In genomic region chr15:84532211-84532610, GRCm38 (mm10) we compare ENCODE assay signal across 17 mouse cellular contexts. TPM values are rescaled to one million over a fixed set of nuclear protein-coding genes. Genes with fewer than 3 reads are reported as not detected.
A peak's percentile ranks its signal among the peaks of the same experiment; 100 is the strongest.
DNase-seq lines count a peak whose midpoint lies in the region; ATAC-seq lines count a peak whose summit lies in the region.
"Had no signal": no experiment of that assay in that cellular context is flagged by ENCODE, and none has a peak within 500 bp of the region (broad histone marks: within the 10 kb centered on the region; RNA-seq: fewer than 3 reads in every experiment).

No protein-coding gene starts in this region.

- peaks cover 13% of the 10 kb centered on the region; the same call in 1 of the 2 replicates for H3K9me3 ChIP-seq in hindbrain, embryonic 10.5 days
- H3K9me3 ChIP-seq in hindbrain, embryonic 16.5 days (ENCODE audit: control insufficient read depth, low read length): no peaks in the 10 kb centered on the region
- 0 out of 2 replicates have a peak, but pooled peaks cover 3% of the 10 kb centered on the region for H3K9me3 ChIP-seq in forebrain, embryonic 16.5 days (ENCODE audit: control insufficient read depth, low read length)
- H3K9me3 ChIP-seq: embryonic facial prominence, embryonic 12.5 days had no signal

- H3K4me3 ChIP-seq in hindbrain, embryonic 10.5 days: no peak overlapping the region
- no peak overlapping the region for H3K4me3 ChIP-seq in hindbrain, embryonic 16.5 days (ENCODE audit: low read length)
- no peak overlapping the region for H3K4me3 ChIP-seq in forebrain, embryonic 16.5 days (replicated peaks; ENCODE audit: low read length)
- H3K4me3 ChIP-seq: embryonic facial prominence, embryonic 12.5 days; heart, embryonic 13.5 days; myocyte had no signal

- no peaks in the 10 kb centered on the region; the same call in 1 of the 2 replicates for H3K27me3 ChIP-seq in hindbrain, embryonic 10.5 days (ENCODE audit: insufficient read depth, poor library complexity, severe bottlenecking)
- no peaks in the 10 kb centered on the region for H3K27me3 ChIP-seq in hindbrain, embryonic 16.5 days (replicated peaks; ENCODE audit: control insufficient read depth, insufficient read depth, low read length)
- no peaks in the 10 kb centered on the region for H3K27me3 ChIP-seq in forebrain, embryonic 16.5 days (replicated peaks; ENCODE audit: control insufficient read depth, insufficient read depth, low read length)
- H3K27me3 ChIP-seq: embryonic facial prominence, embryonic 12.5 days had no signal

- H3K9ac ChIP-seq in hindbrain, embryonic 16.5 days (ENCODE audit: low read depth, low read length): no peak overlapping the region
- H3K9ac ChIP-seq in forebrain, embryonic 16.5 days (replicated peaks; ENCODE audit: low read depth, low read length): no peak overlapping the region
- H3K9ac ChIP-seq: embryonic facial prominence, embryonic 12.5 days; heart, embryonic 13.5 days had no signal

- no peaks in the 10 kb centered on the region for H3K36me3 ChIP-seq in hindbrain, embryonic 10.5 days
- no peaks in the 10 kb centered on the region for H3K36me3 ChIP-seq in hindbrain, embryonic 16.5 days (ENCODE audit: control insufficient read depth, insufficient read depth, low read length)
- no peaks in the 10 kb centered on the region for H3K36me3 ChIP-seq in forebrain, embryonic 16.5 days (ENCODE audit: control insufficient read depth, insufficient read depth)
- H3K36me3 ChIP-seq: embryonic facial prominence, embryonic 12.5 days; G1E; heart, embryonic 13.5 days had no signal

- no peak for DNase-seq in hindbrain, embryonic 10.5 days (ENCODE audit: low spot score)
- DNase-seq in brain, adult 2 months (ENCODE audit: low read depth, low spot score): peak; percentile 33
- DNase-seq in mesoderm, embryonic 11.5 days (ENCODE audit: low read depth, low spot score): peak; percentile 24
- no peak for DNase-seq in adrenal gland, postnatal 14 days
- no peak for DNase-seq in spleen, postnatal 14 days (ENCODE audit: low spot score in 2 of 2)
- DNase-seq: cerebellum, adult 18-20 months; kidney, postnatal 10 days; thymus, postnatal 36 days had no signal

- H3K4me1 ChIP-seq in hindbrain, embryonic 10.5 days (replicated peaks): peaks cover 24% of the 10 kb centered on the region
- H3K4me1 ChIP-seq in hindbrain, embryonic 16.5 days (ENCODE audit: control insufficient read depth, insufficient read depth, low read depth, low read length): peaks cover 10% of the 10 kb centered on the region
- peaks cover 14% of the 10 kb centered on the region for H3K4me1 ChIP-seq in forebrain, embryonic 16.5 days (replicated peaks; ENCODE audit: control insufficient read depth, insufficient read depth, low read length)
- H3K4me1 ChIP-seq: embryonic facial prominence, embryonic 12.5 days; heart, embryonic 13.5 days had no signal

- no peak overlapping the region for H3K4me2 ChIP-seq in hindbrain, embryonic 16.5 days (ENCODE audit: low read length)
- H3K4me2 ChIP-seq in forebrain, embryonic 16.5 days (ENCODE audit: low read length): no peak overlapping the region
- H3K4me2 ChIP-seq: embryonic facial prominence, embryonic 12.5 days; heart, embryonic 13.5 days had no signal

- WGBS in hindbrain, embryonic 10.5 days: 76% methylated on average over 2 of the region's 2 CpGs
- 51% methylated on average over 2 of the region's 2 CpGs for WGBS in hindbrain, embryonic 16.5 days
- 27% methylated on average over 2 of the region's 2 CpGs for WGBS in forebrain, embryonic 16.5 days

- ATAC-seq in hindbrain, embryonic 16.5 days: no peak
- peak; percentile 29; the same call in 1 of the 2 replicates for ATAC-seq in forebrain, embryonic 16.5 days
- no peak for ATAC-seq in megakaryocyte progenitor cell, adult 5-6 weeks (replicated peaks; ENCODE audit: poor library complexity)
- ATAC-seq: inflammation-experienced regulatory T-cells, adult 6 months had no signal

- peak overlapping the region; percentile 18; the same call in 1 of the 2 replicates for H3K27ac ChIP-seq in hindbrain, embryonic 10.5 days
- H3K27ac ChIP-seq in hindbrain, embryonic 16.5 days (ENCODE audit: low read depth, low read length): no peak overlapping the region
- H3K27ac ChIP-seq in forebrain, embryonic 16.5 days (ENCODE audit: low read length): peak overlapping the region; percentile 45; the same call in 1 of the 2 replicates
- H3K27ac ChIP-seq: embryonic facial prominence, embryonic 12.5 days; heart, embryonic 13.5 days; macrophage had no signal

RNA-seq across cellular contexts. Expression of gene Rtl6, which starts 25.4 kb away (rescaled TPM):
- polyA plus RNA-seq in hindbrain, embryonic 10.5 days (2016; fragmentation: Nextera tagmentation; extraction: Ambion mirVana): 27.2 and 38.2 TPM in 2 replicates
- polyA plus RNA-seq in hindbrain, embryonic 16.5 days (2015; fragmentation: Nextera tagmentation; extraction: Ambion mirVana): 54.8 and 66.4 TPM in 2 replicates
- polyA plus RNA-seq in forebrain, embryonic 16.5 days (2015; fragmentation: Nextera tagmentation; extraction: Ambion mirVana): 72.1 and 74.8 TPM in 2 replicates
- 6.3 and 7.2 TPM in 2 replicates for total RNA-seq in adrenal gland, postnatal 14 days (2021)
- total RNA-seq in megakaryocyte progenitor cell, adult 5-6 weeks (2015): 2.4 and 3.1 TPM in 2 replicates
- 3.0 and 3.2 TPM in 2 replicates for total RNA-seq in megakaryocyte progenitor cell, adult 5-6 weeks (2017)
- polyA plus RNA-seq: G1E had no signal

Comparison
In these comparisons a context has a peak if more than half of its experiments do, and no peak if none do; other contexts are left out.
1. DNase-seq: peak in brain, adult 2 months (single experiment) and mesoderm, embryonic 11.5 days (single experiment); none in hindbrain, embryonic 10.5 days (single experiment), adrenal gland, postnatal 14 days (single experiment) and spleen, postnatal 14 days (0 of 2).